Mouse (Mus musculus) spleen, adult 12 weeks (tissue): ENCODE measurements at regions not wholly inside any gene's neighbourhood (a gene's known extent, or its start where the extent isn't known, plus 50 kb on each side); places are given as distances from the start of the nearest gene placed in this dataset.
A peak's percentile ranks its signal among the peaks of the same experiment; 100 is the strongest.

ENCODE experiments used
- DNase-seq: peaks from one replicate; pipeline ENCODE4 v3.0.0; 2022; ENCODE audit warnings: low spot score

- no peak for DNase-seq
Measured at GRCm38 (mm10) chr8:6582732-6583131, 1477.6 kb upstream of the Slc10a2 start.

GRCm38 (mm10) chr8:6577868-6578634 is 1472.9 kb upstream of the Slc10a2 start:
- DNase-seq = no peak

- DNase-seq = no peak
Measured at GRCm38 (mm10) chr8:6575241-6575640, 1470.1 kb upstream of the Slc10a2 start.

GRCm38 (mm10) chr8:6573492-6573891 is 1468.3 kb upstream of the Slc10a2 start:
- DNase-seq = no peak

- peak; percentile 9 for DNase-seq
Measured at GRCm38 (mm10) chr8:6572066-6572665, 1467.0 kb upstream of the Slc10a2 start.

GRCm38 (mm10) chr8:6550965-6551364 is 1445.8 kb upstream of the Slc10a2 start:
- DNase-seq = no peak

GRCm38 (mm10) chr8:6527171-6527570 is 1422.0 kb upstream of the Slc10a2 start:
- DNase-seq = no peak

- DNase-seq = no peak
Measured at GRCm38 (mm10) chr8:6515882-6516682, 1410.9 kb upstream of the Slc10a2 start.

GRCm38 (mm10) chr8:6492453-6492852 is 1387.3 kb upstream of the Slc10a2 start:
- no peak for DNase-seq

GRCm38 (mm10) chr8:6481966-6482365 is 1376.8 kb upstream of the Slc10a2 start:
- no peak for DNase-seq

GRCm38 (mm10) chr8:6471089-6471488 is 1365.9 kb upstream of the Slc10a2 start:
- no peak for DNase-seq

GRCm38 (mm10) chr8:6456553-6457180 is 1351.5 kb upstream of the Slc10a2 start:
- no peak for DNase-seq

- no peak for DNase-seq
Measured at GRCm38 (mm10) chr8:6448301-6448700, 1343.2 kb upstream of the Slc10a2 start.

GRCm38 (mm10) chr8:6439069-6439468 is 1333.9 kb upstream of the Slc10a2 start:
- DNase-seq = no peak
